In genomic region chr16:93833551-93833950, GRCm38 (mm10) we compare ENCODE assay signal across 8 mouse cellular contexts. TPM values are rescaled to one million over a fixed set of nuclear protein-coding genes. Genes with fewer than 3 reads are reported as not detected.
DNase-seq lines count a peak whose midpoint lies in the region; ATAC-seq and TF ChIP-seq lines count a peak whose summit lies in the region.

No protein-coding gene starts in this region.

- no peak overlapping the region for H3K9ac ChIP-seq in heart, postnatal 0 days (replicated peaks; ENCODE audit: low read depth, low read length)
- H3K9ac ChIP-seq in hindbrain, embryonic 16.5 days (ENCODE audit: low read depth, low read length): no peak overlapping the region
- H3K9ac ChIP-seq in midbrain, embryonic 14.5 days (replicated peaks; ENCODE audit: low read length): no peak overlapping the region

- H3K27me3 ChIP-seq in heart, postnatal 0 days (ENCODE audit: control insufficient read depth, insufficient read depth, low read length): no peaks in the 10 kb centered on the region
- no peaks in the 10 kb centered on the region for H3K27me3 ChIP-seq in hindbrain, embryonic 16.5 days (replicated peaks; ENCODE audit: control insufficient read depth, insufficient read depth, low read length)
- H3K27me3 ChIP-seq in midbrain, embryonic 14.5 days (ENCODE audit: control insufficient read depth, insufficient read depth, low read length): no peaks in the 10 kb centered on the region

- H3K4me1 ChIP-seq in heart, postnatal 0 days (ENCODE audit: control insufficient read depth, insufficient read depth): peaks cover 15% of the 10 kb centered on the region
- peaks cover 34% of the 10 kb centered on the region for H3K4me1 ChIP-seq in bone marrow macrophage, adult 2 months (ENCODE audit: control insufficient read depth, insufficient read depth, low read length)
- H3K4me1 ChIP-seq in hindbrain, embryonic 16.5 days (ENCODE audit: control insufficient read depth, insufficient read depth, low read depth, low read length): peaks cover 10% of the 10 kb centered on the region
- peaks cover 10% of the 10 kb centered on the region; the same call in 1 of the 2 replicates for H3K4me1 ChIP-seq in midbrain, embryonic 14.5 days (ENCODE audit: control insufficient read depth, insufficient read depth, low read length)

- TF ChIP-seq EP300 in heart, postnatal 0 days (IDR thresholded peaks at IDR 0.05; ENCODE audit: low read depth): no peak

- peak overlapping the region; percentile 46; the same call in 1 of the 2 replicates for H3K27ac ChIP-seq in heart, postnatal 0 days (ENCODE audit: low read depth)
- peak overlapping the region; percentile 93 for H3K27ac ChIP-seq in bone marrow macrophage, adult 2 months (ENCODE audit: insufficient read depth, low read depth, low read length)
- H3K27ac ChIP-seq in hindbrain, embryonic 16.5 days (ENCODE audit: low read depth, low read length): no peak overlapping the region
- no peak overlapping the region for H3K27ac ChIP-seq in midbrain, embryonic 14.5 days (replicated peaks; ENCODE audit: low read depth, low read length)

- no peak for DNase-seq in heart, postnatal 0 days (ENCODE audit: low spot score)
- no peak for DNase-seq in heart, postnatal 4 days
- DNase-seq in midbrain, embryonic 14.5 days: no peak
- DNase-seq in c-Kit-positive CD71-positive TER-119-positive erythroid progenitor cells, embryonic 14.5 days (ENCODE audit: low spot score): no peak
- no peak for DNase-seq in embryo, embryonic 9.5 days (ENCODE audit: extremely low spot score)
- DNase-seq in urinary bladder, postnatal 10 days (ENCODE audit: low spot score): no peak

- no peak for TF ChIP-seq CTCF in heart, postnatal 0 days (IDR thresholded peaks at IDR 0.05; ENCODE audit: low read depth)
- TF ChIP-seq CTCF in bone marrow macrophage, adult 2 months (IDR thresholded peaks at IDR 0.05; ENCODE audit: low read depth, low read length): no peak

- no peaks in the 10 kb centered on the region for H3K9me3 ChIP-seq in heart, postnatal 0 days (replicated peaks; ENCODE audit: control insufficient read depth, low read length)
- no peaks in the 10 kb centered on the region for H3K9me3 ChIP-seq in hindbrain, embryonic 16.5 days (ENCODE audit: control insufficient read depth, low read length)
- no peaks in the 10 kb centered on the region for H3K9me3 ChIP-seq in midbrain, embryonic 14.5 days (ENCODE audit: control insufficient read depth, low read length)

- peak overlapping the region; percentile 78; the same call in 1 of the 2 replicates for H3K4me3 ChIP-seq in heart, postnatal 0 days (ENCODE audit: low read depth, low read length)
- H3K4me3 ChIP-seq in bone marrow macrophage, adult 2 months (ENCODE audit: insufficient read depth, low read length): peak overlapping the region; percentile 92
- H3K4me3 ChIP-seq in hindbrain, embryonic 16.5 days (ENCODE audit: low read length): peak overlapping the region; percentile 98; the same call in 1 of the 2 replicates
- H3K4me3 ChIP-seq in midbrain, embryonic 14.5 days (replicated peaks; ENCODE audit: low read depth, low read length): peak overlapping the region; percentile 99

- H3K36me3 ChIP-seq in heart, postnatal 0 days (replicated peaks; ENCODE audit: control insufficient read depth, insufficient read depth, low read length): no peaks in the 10 kb centered on the region
- no peaks in the 10 kb centered on the region for H3K36me3 ChIP-seq in hindbrain, embryonic 16.5 days (ENCODE audit: control insufficient read depth, insufficient read depth, low read length)
- no peaks in the 10 kb centered on the region for H3K36me3 ChIP-seq in midbrain, embryonic 14.5 days (ENCODE audit: control insufficient read depth, insufficient read depth, low read length)

- no peak for TF ChIP-seq POLR2A in bone marrow macrophage, adult 2 months (IDR thresholded peaks at IDR 0.05; ENCODE audit: borderline replicate concordance, low read depth, low read length)

- ATAC-seq in heart, postnatal 0 days (ENCODE audit: insufficient read depth, low read depth): no peak
- no peak for ATAC-seq in hindbrain, embryonic 16.5 days
- ATAC-seq in midbrain, embryonic 14.5 days (ENCODE audit: low FRiP score, low TSS enrichment): no peak

- H3K4me2 ChIP-seq in heart, postnatal 0 days (ENCODE audit: low read depth, low read length): peak overlapping the region; percentile 92
- H3K4me2 ChIP-seq in hindbrain, embryonic 16.5 days (ENCODE audit: low read length): peak overlapping the region; percentile 92
- H3K4me2 ChIP-seq in midbrain, embryonic 14.5 days (ENCODE audit: low read length): peak overlapping the region; percentile 86

- 94% methylated on average over 6 of the region's 6 CpGs for WGBS in heart, postnatal 0 days
- 91% methylated on average over 6 of the region's 6 CpGs for WGBS in hindbrain, embryonic 16.5 days
- 95% methylated on average over 6 of the region's 6 CpGs for WGBS in midbrain, embryonic 14.5 days

RNA-seq across cellular contexts. Expression of gene Morc3, which starts 1.6 kb away (rescaled TPM):
- 35.5 and 38.8 TPM in 2 replicates for total RNA-seq in heart, postnatal 0 days (2014; rRNA removed; ENCODE audit: low replicate concordance)
- 14.7 and 20.2 TPM in 2 replicates for polyA plus RNA-seq in heart, postnatal 0 days (2015; fragmentation: Nextera tagmentation; extraction: Ambion mirVana)
- 10 to 100 TPM; 23.7 to 26.5 TPM for total RNA-seq in heart, postnatal 4 days (2021)
- 87.4 and 88.3 TPM in 2 replicates for polyA plus RNA-seq in bone marrow macrophage, adult 2 months (2012; ENCODE audit: insufficient read depth, insufficient read length, missing spikeins)
- 28.7 and 29.8 TPM in 2 replicates for polyA plus RNA-seq in hindbrain, embryonic 16.5 days (2015; fragmentation: Nextera tagmentation; extraction: Ambion mirVana)
- 36.6 and 37.1 TPM in 2 replicates for polyA plus RNA-seq in midbrain, embryonic 14.5 days (2014; fragmentation: Nextera tagmentation; extraction: Ambion mirVana)

RNA-seq across cellular contexts. Expression of gene Chaf1b, which starts 50.1 kb away (rescaled TPM):
- 13.6 and 15.1 TPM in 2 replicates for total RNA-seq in heart, postnatal 0 days (2014; rRNA removed; ENCODE audit: low replicate concordance)
- 12.6 and 13.1 TPM in 2 replicates for polyA plus RNA-seq in heart, postnatal 0 days (2015; fragmentation: Nextera tagmentation; extraction: Ambion mirVana)
- total RNA-seq in heart, postnatal 4 days (2021): 10 to 100 TPM; 22.8 to 25.2 TPM
- polyA plus RNA-seq in bone marrow macrophage, adult 2 months (2012; ENCODE audit: insufficient read depth, insufficient read length, missing spikeins): 9.0 and 10.3 TPM in 2 replicates
- 17.9 and 20.0 TPM in 2 replicates for polyA plus RNA-seq in hindbrain, embryonic 16.5 days (2015; fragmentation: Nextera tagmentation; extraction: Ambion mirVana)
- polyA plus RNA-seq in midbrain, embryonic 14.5 days (2014; fragmentation: Nextera tagmentation; extraction: Ambion mirVana): 17.3 and 22.1 TPM in 2 replicates

Comparison
In these comparisons a context has a peak if more than half of its experiments do, and no peak if none do; other contexts are left out.
1. H3K27ac ChIP-seq: peak in heart, postnatal 0 days (single experiment) and bone marrow macrophage, adult 2 months (single experiment); none in hindbrain, embryonic 16.5 days (single experiment) and midbrain, embryonic 14.5 days (single experiment).
2. Peak in every context shown above with its lines, with median percentiles within 50 percentile points of each other: H3K4me2 ChIP-seq and H3K4me3 ChIP-seq.